Mouse (Mus musculus) liver, embryonic 11.5 days (tissue): ENCODE measurements around the gene Pcsk1n. TPM values are rescaled to one million over a fixed set of nuclear protein-coding genes. Genes with fewer than 3 reads are reported as not detected.
"Not testable (repeated sequence)": the region's sequence is repeated elsewhere in the genome, so short reads cannot be mapped to it uniquely, and the experiment has no call there.

Source experiments
- ATAC-seq: fragments of 200-750 bp; cut with Nextera tagmentation; replicated peaks from 2 replicates; pipeline ENCODE4 v1.8.0; 2017; ENCODE audit warnings: moderate number of reproducible peaks, mild to moderate bottlenecking, moderate TSS enrichment, moderate library complexity; ENCODE audit not compliant: low FRiP score
- DNase-seq: peaks from one replicate; pipeline ENCODE4 v3.0.0-alpha.2; 2017; ENCODE audit warnings: low spot score
- H3K27ac ChIP-seq: fragments of 300-500 bp; sonication (generic); 2 replicates; pipeline ENCODE4 v1.5.1; 2014; ENCODE audit warnings: mild to moderate bottlenecking, low read depth, low read length, control low read depth
- H3K27me3 ChIP-seq: fragments of 300-500 bp; sonication (generic); replicated peaks from 2 replicates; pipeline ENCODE4 v1.6.1; 2014; ENCODE audit warnings: low read length, mixed read lengths; ENCODE audit not compliant: control insufficient read depth, insufficient read depth
- H3K36me3 ChIP-seq: fragments of 300-500 bp; sonication (generic); 2 replicates; pipeline ENCODE4 v1.6.1; 2014; ENCODE audit warnings: mild to moderate bottlenecking, low read length, moderate library complexity, mixed read lengths; ENCODE audit not compliant: control insufficient read depth, insufficient read depth
- H3K4me1 ChIP-seq: fragments of 300-500 bp; sonication (generic); replicated peaks from 2 replicates; pipeline ENCODE4 v1.6.1; 2014; ENCODE audit warnings: low read length, mixed read lengths; ENCODE audit not compliant: control insufficient read depth, insufficient read depth
- H3K4me2 ChIP-seq: fragments of 300-500 bp; sonication (generic); 2 replicates; pipeline ENCODE4 v1.6.1; 2014; ENCODE audit warnings: mild to moderate bottlenecking, control low read depth, moderate library complexity
- H3K4me3 ChIP-seq: fragments of 300-500 bp; sonication (generic); 2 replicates; pipeline ENCODE4 v1.5.1; 2014; ENCODE audit warnings: low read depth, low read length, control low read depth
- H3K9ac ChIP-seq: fragments of 300-500 bp; sonication (generic); 2 replicates; pipeline ENCODE4 v1.6.1; 2014; ENCODE audit warnings: low read depth, low read length, control low read depth
- H3K9me3 ChIP-seq: fragments of 300-500 bp; sonication (generic); 2 replicates; pipeline ENCODE4 v1.6.1; 2016; ENCODE audit warnings: low read length, inconsistent platforms, mixed read lengths; ENCODE audit not compliant: control insufficient read depth
- WGBS: fragments of 180-500 bp; shearing (Covaris S2); extraction: QIAGEN DNeasy Blood & Tissue Kit; methylation state at CpG from one replicate; pipeline ENCODE4 v1.1.7; 2014; 5-methylcytosine and 5-hydroxymethylcytosine counted together
- polyA plus RNA-seq: library from polyadenylated mRNA; unstranded; fragments of >200 nt; fragmentation: Nextera tagmentation; extraction: Ambion mirVana; gene quantifications from 2 replicates; pipeline ENCODE4 v1.2.1, GENCODE M21; 2014

The Pcsk1n gene
- polyA plus RNA-seq, 1 experiment from 2014 or later, result 0.67 TPM

GRCm38 (mm10) chrX:7898880-7899874 is 20.4 kb upstream of the Pcsk1n start, which contains the start of the genes Pqbp1 and Timm17b:
Gene Pqbp1 (minus strand): TSS chrX:7899269.
Gene Timm17b (plus strand): TSS chrX:7899357.
- Histone ChIP-seq H3K4me3 (peak within 1 kb of the TSS; percentile 57), H3K27ac (peak within 1 kb of the TSS; percentile 41; the same call in 1 of the 2 replicates), H3K4me1 (no peaks in the 10 kb centered on the region), H3K4me2 (peak within 1 kb of the TSS; percentile 70), H3K36me3 (0 out of 2 replicates have a peak, but pooled peaks cover under 1% of the 10 kb centered on the region), H3K9me3 (no peaks in the 10 kb centered on the region), H3K9ac (peak within 1 kb of the TSS; percentile 60), H3K27me3 (no peaks in the 10 kb centered on the region)
- DNase-seq (peak; percentile 81), ATAC-seq (peak; percentile 98)
- 11% methylated on average over 62 of the region's 62 CpGs for WGBS

GRCm38 (mm10) chrX:7904441-7904840 is 15.2 kb upstream of the Pcsk1n start:
- H3K9me3 ChIP-seq, result no peaks in the 10 kb centered on the region
- H3K36me3 ChIP-seq, result no peaks in the 10 kb centered on the region
- WGBS, result 91% methylated on average over 5 of the region's 5 CpGs
- H3K4me2 ChIP-seq, result no peak overlapping the region
- H3K4me1 ChIP-seq, result no peaks in the 10 kb centered on the region
- no peaks in the 10 kb centered on the region for H3K27me3 ChIP-seq
- H3K4me3 ChIP-seq, result no peak overlapping the region
- no peak for ATAC-seq
- H3K27ac ChIP-seq, result no peak overlapping the region
- DNase-seq, result no peak
- H3K9ac ChIP-seq, result no peak overlapping the region

GRCm38 (mm10) chrX:7907735-7908134 is 11.9 kb upstream of the Pcsk1n start, which contains the start of gene Gm10491:
Gene Gm10491 (minus strand): TSS chrX:7907835.
- Histone ChIP-seq H3K4me1 (no peaks in the 10 kb centered on the region), H3K4me3 (no peak within 1 kb of the TSS), H3K4me2 (no peak within 1 kb of the TSS), H3K27me3 (no peaks in the 10 kb centered on the region), H3K9me3 (no peaks in the 10 kb centered on the region), H3K36me3 (no peaks in the 10 kb centered on the region), H3K9ac (no peak within 1 kb of the TSS), H3K27ac (no peak within 1 kb of the TSS)
- 84% methylated on average over 5 of the region's 5 CpGs for WGBS
- ATAC-seq (no peak), DNase-seq (no peak)

GRCm38 (mm10) chrX:7909242-7909641 is 10.4 kb upstream of the Pcsk1n start, which contains the start of gene Gm10490:
Gene Gm10490 (plus strand): TSS chrX:7909542.
- not testable (repeated sequence) for H3K9ac ChIP-seq, H3K4me3 ChIP-seq, H3K27me3 ChIP-seq, H3K9me3 ChIP-seq, H3K4me2 ChIP-seq, H3K4me1 ChIP-seq, ATAC-seq, H3K27ac ChIP-seq, DNase-seq, H3K36me3 ChIP-seq
- WGBS, result 86% methylated on average over 4 of the region's 4 CpGs

GRCm38 (mm10) chrX:7910473-7910872 is 9.1 kb upstream of the Pcsk1n start:
- Histone ChIP-seq H3K27ac (no peak overlapping the region), H3K4me2 (no peak overlapping the region), H3K27me3 (no peaks in the 10 kb centered on the region), H3K9me3 (no peaks in the 10 kb centered on the region), H3K9ac (no peak overlapping the region), H3K4me3 (no peak overlapping the region), H3K36me3 (no peaks in the 10 kb centered on the region), H3K4me1 (no peaks in the 10 kb centered on the region)
- DNase-seq, result no peak
- no peak for ATAC-seq
- WGBS, result 64% methylated on average over 6 of the region's 6 CpGs

GRCm38 (mm10) chrX:7915669-7916068 is 4.0 kb upstream of the Pcsk1n start:
- H3K9ac ChIP-seq, H3K27ac ChIP-seq, H3K9me3 ChIP-seq, H3K36me3 ChIP-seq, DNase-seq, H3K4me3 ChIP-seq, H3K4me2 ChIP-seq, H3K4me1 ChIP-seq: not testable (repeated sequence)
- 10% methylated on average over 3 of the region's 3 CpGs for WGBS
- ATAC-seq, result peak; percentile 64
- H3K27me3 ChIP-seq, result peaks cover 21% of the 10 kb centered on the region

- not testable (repeated sequence) for H3K4me2 ChIP-seq, ATAC-seq, H3K27ac ChIP-seq, H3K4me1 ChIP-seq, H3K9ac ChIP-seq, H3K36me3 ChIP-seq, H3K4me3 ChIP-seq, DNase-seq, H3K9me3 ChIP-seq
- 51% methylated on average over 6 of the region's 6 CpGs for WGBS
- H3K27me3 ChIP-seq, result peaks cover 44% of the 10 kb centered on the region
These were observed 1.7 kb upstream of the Pcsk1n start for GRCm38 (mm10) chrX:7917960-7918359.

- Histone ChIP-seq H3K36me3 (no peaks in the 10 kb centered on the region), H3K4me3 (peak overlapping the region; percentile 31), H3K4me2 (peak overlapping the region; percentile 49), H3K27ac (no peak overlapping the region), H3K4me1 (no peaks in the 10 kb centered on the region), H3K27me3 (peaks cover 77% of the 10 kb centered on the region), H3K9me3 (no peaks in the 10 kb centered on the region), H3K9ac (no peak overlapping the region)
- no peak for DNase-seq
- no peak for ATAC-seq
- 14% methylated on average over 32 of the region's 48 CpGs for WGBS
These were observed 2.4 kb downstream of the Pcsk1n start for GRCm38 (mm10) chrX:7922032-7922431.
